Mouse (Mus musculus) intestine, embryonic 14.5 days (tissue): ENCODE results near the gene 4921504E06Rik. TPM values are rescaled to one million over a fixed set of nuclear protein-coding genes. Genes with fewer than 3 reads are reported as not detected.
A peak's percentile ranks its signal among the peaks of the same experiment; 100 is the strongest.

ENCODE experiments used
- ATAC-seq: fragments of 200-750 bp; cut with Nextera tagmentation; replicated peaks from 2 replicates; pipeline ENCODE4 v1.8.0; 2017; ENCODE audit warnings: low read depth, moderate number of reproducible peaks, moderate TSS enrichment, moderate library complexity; ENCODE audit not compliant: low FRiP score, low TSS enrichment
- DNase-seq: peaks from one replicate; pipeline ENCODE4 v3.0.0-alpha.2; 2018; ENCODE audit warnings: low spot score
- H3K27ac ChIP-seq: fragments of 300-500 bp; sonication (generic); 2 replicates; pipeline ENCODE4 v1.5.1; 2014; ENCODE audit warnings: low read depth, mild to moderate bottlenecking, control low read depth
- H3K27me3 ChIP-seq: fragments of 300-500 bp; sonication (generic); replicated peaks from 2 replicates; pipeline ENCODE4 v1.6.1; 2014; ENCODE audit warnings: low read length, control low read depth; ENCODE audit not compliant: control insufficient read depth, insufficient read depth
- H3K36me3 ChIP-seq: fragments of 300-500 bp; sonication (generic); 2 replicates; pipeline ENCODE4 v1.6.1; 2014; ENCODE audit warnings: low read length, control low read depth; ENCODE audit not compliant: control insufficient read depth, insufficient read depth
- H3K4me1 ChIP-seq: fragments of 300-500 bp; sonication (generic); replicated peaks from 2 replicates; pipeline ENCODE4 v1.6.1; 2014; ENCODE audit warnings: low read length, control low read depth, mixed read lengths; ENCODE audit not compliant: control insufficient read depth, insufficient read depth
- H3K4me2 ChIP-seq: fragments of 300-500 bp; sonication (generic); 2 replicates; pipeline ENCODE4 v1.6.1; 2014; ENCODE audit warnings: low read length
- H3K4me3 ChIP-seq: fragments of 300-500 bp; sonication (generic); 2 replicates; pipeline ENCODE4 v1.5.1; 2014; ENCODE audit warnings: low read depth, low read length, control low read depth, mixed read lengths
- H3K9ac ChIP-seq: fragments of 300-500 bp; sonication (generic); 2 replicates; pipeline ENCODE4 v1.6.1; 2014; ENCODE audit warnings: mild to moderate bottlenecking, low read length
- H3K9me3 ChIP-seq: fragments of 300-500 bp; sonication (generic); 2 replicates; pipeline ENCODE4 v1.6.1; 2016; ENCODE audit warnings: low read length, control low read depth; ENCODE audit not compliant: control insufficient read depth
- WGBS: fragments of 180-500 bp; shearing (Covaris S2); extraction: QIAGEN DNeasy Blood & Tissue Kit; methylation state at CpG from one replicate; pipeline ENCODE4 v1.1.7; 2014; 5-methylcytosine and 5-hydroxymethylcytosine counted together
- polyA plus RNA-seq: library from polyadenylated mRNA; unstranded; fragments of >200 nt; fragmentation: Nextera tagmentation; extraction: Ambion mirVana; gene quantifications from 2 replicates; pipeline ENCODE4 v1.2.1, GENCODE M21; 2014

Gene 4921504E06Rik
- polyA plus RNA-seq, 1 experiment from 2014 or later = not detected

DNA sequence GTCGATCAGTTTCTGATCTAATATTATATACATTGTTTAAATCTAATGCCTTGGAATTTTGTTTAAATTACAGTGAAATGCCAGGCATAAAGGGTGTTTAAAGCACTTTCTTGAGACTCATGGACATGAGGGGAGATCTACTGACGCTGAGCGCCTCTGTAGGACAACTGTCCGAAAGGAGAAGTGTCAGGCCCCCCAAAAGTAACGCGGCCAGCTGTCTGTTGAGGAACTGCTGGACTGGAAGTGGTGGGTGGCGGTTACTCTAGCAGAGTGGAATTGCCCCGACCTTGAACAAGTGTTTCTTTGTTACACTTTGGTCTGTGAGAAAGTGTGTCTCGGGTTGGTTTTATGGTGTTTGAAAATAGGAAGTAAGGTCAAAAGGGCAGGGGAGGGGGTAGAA lies 109.4 kb downstream of the 4921504E06Rik start:
- Histone ChIP-seq H3K4me1 (peaks cover 6% of the 10 kb centered on the region; the same call in 1 of the 2 replicates), H3K4me3 (no peak overlapping the region), H3K4me2 (no peak overlapping the region), H3K36me3 (no peaks in the 10 kb centered on the region), H3K9ac (no peak overlapping the region), H3K27ac (no peak overlapping the region), H3K9me3 (no peaks in the 10 kb centered on the region), H3K27me3 (peaks cover 85% of the 10 kb centered on the region)
- DNase-seq = no peak
- 1% methylated on average over 9 of the region's 9 CpGs for WGBS
- ATAC-seq = no peak

DNA sequence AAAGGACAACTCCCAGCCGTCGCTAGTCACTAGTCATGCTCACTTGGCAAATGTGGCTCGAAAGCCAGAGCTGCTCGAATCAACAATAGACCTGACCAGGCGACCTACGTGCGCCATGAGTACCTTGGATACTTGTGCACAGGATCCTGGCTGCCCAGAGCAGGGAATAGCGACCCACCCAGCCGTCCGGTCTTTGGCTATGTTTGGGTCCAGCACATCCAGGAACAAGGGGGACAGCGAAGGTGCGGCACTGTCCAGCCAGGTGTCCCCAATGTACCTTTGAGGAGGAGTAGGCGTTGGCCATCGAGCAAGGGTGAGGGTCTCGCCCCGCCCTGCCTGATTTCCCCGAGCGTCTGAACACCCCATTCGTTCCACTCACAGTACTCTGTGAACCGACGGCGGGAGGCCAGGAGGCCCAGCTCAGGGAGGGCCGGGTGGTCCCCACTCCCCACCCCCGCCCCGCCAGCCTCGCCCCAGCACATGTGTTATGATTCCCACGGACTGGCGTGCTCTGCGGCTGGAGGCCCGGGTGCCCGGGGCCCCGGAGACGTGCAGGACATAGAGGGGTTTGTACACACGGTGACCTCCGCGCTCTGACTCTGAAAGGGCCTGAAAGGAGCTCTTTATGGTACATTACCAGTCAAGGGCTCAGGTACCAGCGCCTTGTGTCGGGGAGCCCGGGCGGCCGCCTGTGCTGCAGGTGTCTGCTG lies 121.9 kb downstream of the 4921504E06Rik start:
- Histone ChIP-seq H3K36me3 (no peaks in the 10 kb centered on the region), H3K4me3 (no peak overlapping the region), H3K4me1 (no peaks in the 10 kb centered on the region), H3K27me3 (peaks cover 82% of the 10 kb centered on the region), H3K27ac (no peak overlapping the region), H3K9me3 (no peaks in the 10 kb centered on the region), H3K4me2 (no peak overlapping the region), H3K9ac (no peak overlapping the region)
- WGBS = 3% methylated on average over 40 of the region's 41 CpGs
- DNase-seq = no peak
- ATAC-seq = 0 out of 2 replicates have a peak, but pooled peaks have one; percentile 53

DNA sequence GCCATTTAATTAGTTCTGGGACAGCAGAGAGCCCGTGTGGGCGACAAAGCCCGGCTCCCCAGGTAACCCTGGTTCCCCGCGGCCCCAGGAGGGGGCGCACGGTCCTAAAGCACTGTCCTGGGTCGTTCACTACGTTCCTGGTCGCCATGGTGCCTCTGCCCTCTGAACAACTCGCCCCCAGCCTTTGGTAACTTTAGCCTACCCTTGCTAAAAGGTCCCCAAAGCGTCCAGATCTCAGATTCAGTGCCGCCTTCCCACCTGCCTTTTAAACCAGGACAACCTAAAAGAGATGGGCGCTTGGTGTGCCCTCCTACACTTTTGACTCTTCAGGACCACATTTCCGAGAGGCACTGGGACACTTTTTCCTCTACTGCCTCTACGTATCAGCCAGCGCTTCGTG lies 122.5 kb downstream of the 4921504E06Rik start:
- H3K27ac ChIP-seq = no peak overlapping the region
- peak overlapping the region; percentile 22; the same call in 1 of the 2 replicates for H3K4me2 ChIP-seq
- no peaks in the 10 kb centered on the region for H3K9me3 ChIP-seq
- H3K4me1 ChIP-seq = no peaks in the 10 kb centered on the region
- no peak overlapping the region for H3K4me3 ChIP-seq
- no peak for ATAC-seq
- no peaks in the 10 kb centered on the region for H3K36me3 ChIP-seq
- WGBS = under 1% methylated on average over 18 of the region's 18 CpGs
- H3K27me3 ChIP-seq = peaks cover 88% of the 10 kb centered on the region
- peak; percentile 63 for DNase-seq
- H3K9ac ChIP-seq = no peak overlapping the region

DNA sequence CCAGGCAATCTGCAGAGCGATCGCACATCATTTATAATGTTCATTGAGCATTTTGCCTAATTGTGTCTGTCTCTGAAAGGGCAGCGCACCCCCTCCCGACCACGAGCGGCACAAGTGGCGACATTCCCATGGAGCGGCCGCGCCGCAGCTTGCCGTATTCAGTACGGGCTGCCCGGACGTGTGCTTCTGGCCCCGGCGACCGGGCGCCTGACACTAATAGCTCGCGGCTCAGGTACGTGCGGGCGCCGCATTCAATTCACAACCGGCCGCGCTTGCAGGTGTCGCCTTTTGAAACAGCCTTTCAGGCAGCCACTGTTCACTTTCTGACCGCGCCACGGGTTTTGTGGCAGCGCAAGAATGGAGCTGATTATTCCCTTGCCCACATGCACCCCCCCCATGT lies 123.0 kb downstream of the 4921504E06Rik start:
- H3K4me2 ChIP-seq = peak overlapping the region; percentile 22
- ATAC-seq (no peak), DNase-seq (no peak)
- H3K27me3 ChIP-seq = peaks cover 83% of the 10 kb centered on the region
- H3K4me3 ChIP-seq = no peak overlapping the region
- no peaks in the 10 kb centered on the region for H3K4me1 ChIP-seq
- WGBS = under 1% methylated on average over 33 of the region's 33 CpGs
- H3K9ac ChIP-seq = no peak overlapping the region
- H3K36me3 ChIP-seq = no peaks in the 10 kb centered on the region
- H3K9me3 ChIP-seq = no peaks in the 10 kb centered on the region
- H3K27ac ChIP-seq = no peak overlapping the region

DNA sequence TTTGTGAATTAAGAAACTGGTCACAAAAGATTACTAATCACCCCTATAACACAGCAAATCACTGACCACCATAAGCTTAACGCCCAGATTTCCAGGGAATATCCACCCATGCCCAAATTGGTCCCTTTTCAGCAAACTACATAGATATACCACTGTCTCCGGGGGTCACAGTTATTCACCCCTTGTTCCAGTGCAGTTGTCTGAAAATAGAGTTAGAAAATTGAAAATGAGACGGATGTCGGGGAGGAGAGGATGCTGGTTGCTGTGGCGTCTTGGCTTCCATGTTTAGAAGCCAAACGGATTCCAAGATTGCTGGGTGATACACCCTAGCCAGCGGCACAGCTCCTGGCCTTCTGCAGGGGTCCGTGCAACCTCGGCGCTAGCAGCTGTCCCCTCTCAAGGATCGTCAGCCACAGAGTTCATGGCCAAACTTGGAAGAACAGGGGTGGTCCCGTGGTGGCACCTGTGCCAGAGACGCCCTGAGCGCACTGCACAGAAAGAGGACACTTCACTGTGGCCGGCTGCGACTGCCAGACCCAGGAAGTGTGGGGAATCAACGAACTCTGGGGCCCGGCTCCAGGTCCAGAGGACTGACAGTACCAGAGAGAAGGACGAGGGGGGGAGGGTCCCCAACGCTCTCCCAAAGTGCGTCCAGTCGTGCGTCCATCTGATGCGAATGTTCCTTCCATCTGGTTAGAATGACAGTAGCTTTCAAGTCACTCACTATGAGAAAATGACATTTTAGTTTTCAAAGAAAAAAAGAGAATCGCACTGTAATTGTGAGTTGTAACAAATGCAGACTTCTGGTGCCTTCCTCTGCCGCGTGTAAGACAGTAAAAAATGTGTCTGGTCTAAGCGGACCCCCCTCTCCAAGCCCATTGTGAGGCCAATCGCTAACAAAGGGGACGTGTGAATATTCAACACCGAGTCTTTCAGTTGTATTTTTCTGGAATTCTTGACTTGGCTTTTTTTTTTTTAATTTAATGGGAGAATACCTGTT lies 123.7 kb downstream of the 4921504E06Rik start:
- Histone ChIP-seq H3K4me2 (no peak overlapping the region), H3K4me1 (no peaks in the 10 kb centered on the region), H3K9me3 (no peaks in the 10 kb centered on the region), H3K4me3 (no peak overlapping the region), H3K27me3 (peaks cover 80% of the 10 kb centered on the region), H3K27ac (no peak overlapping the region), H3K36me3 (no peaks in the 10 kb centered on the region), H3K9ac (no peak overlapping the region)
- DNase-seq = peak; percentile 59
- ATAC-seq = no peak
- 4% methylated on average over 31 of the region's 31 CpGs for WGBS

DNA sequence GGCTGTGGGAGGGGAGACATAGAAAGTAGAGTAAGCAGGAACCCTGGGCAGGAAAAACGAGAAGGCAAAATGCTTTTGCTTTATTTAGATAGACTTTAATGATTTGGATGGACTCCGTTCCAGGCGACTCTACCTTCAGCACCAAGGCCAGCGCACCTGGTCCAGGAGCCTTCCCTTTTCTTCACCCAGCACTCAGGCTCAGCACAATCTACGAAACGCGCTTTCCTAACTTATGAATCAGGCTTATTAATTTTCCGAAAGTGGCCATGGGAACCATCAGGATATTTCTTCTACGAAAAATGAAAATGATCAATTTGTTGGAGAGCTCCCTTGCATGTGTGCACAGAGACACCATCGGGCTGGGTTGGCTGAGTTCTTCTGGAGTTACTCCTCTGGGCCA lies 124.7 kb downstream of the 4921504E06Rik start:
- H3K9ac ChIP-seq = no peak overlapping the region
- peak; percentile 88 for DNase-seq
- ATAC-seq = no peak
- no peaks in the 10 kb centered on the region for H3K36me3 ChIP-seq
- no peak overlapping the region for H3K4me2 ChIP-seq
- 3% methylated on average over 10 of the region's 10 CpGs for WGBS
- H3K4me1 ChIP-seq = no peaks in the 10 kb centered on the region
- no peak overlapping the region for H3K27ac ChIP-seq
- no peak overlapping the region for H3K4me3 ChIP-seq
- H3K27me3 ChIP-seq = peaks cover 78% of the 10 kb centered on the region
- no peaks in the 10 kb centered on the region for H3K9me3 ChIP-seq

DNA sequence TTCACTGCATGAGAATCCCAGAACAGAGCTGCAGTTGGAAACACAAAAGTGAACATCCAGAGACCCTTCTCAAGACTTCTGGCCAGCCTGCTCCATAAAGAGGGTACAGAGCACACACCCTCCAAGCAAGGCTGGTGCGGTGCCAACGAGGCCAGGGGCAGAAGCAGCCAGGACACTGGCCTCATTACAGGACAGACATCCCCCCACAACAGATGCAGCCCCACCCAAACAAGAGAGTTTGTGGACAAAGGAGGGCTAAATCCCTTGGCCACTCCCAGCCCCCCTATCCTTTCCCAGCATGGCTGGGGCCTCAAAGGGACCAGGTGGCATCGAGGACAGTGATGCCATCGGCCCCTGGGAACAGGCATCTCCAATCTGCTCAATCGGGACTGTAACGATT lies 130.6 kb downstream of the 4921504E06Rik start:
- Histone ChIP-seq H3K4me2 (no peak overlapping the region), H3K27me3 (peaks cover 30% of the 10 kb centered on the region), H3K4me3 (no peak overlapping the region), H3K9ac (no peak overlapping the region), H3K4me1 (no peaks in the 10 kb centered on the region), H3K9me3 (no peaks in the 10 kb centered on the region), H3K36me3 (no peaks in the 10 kb centered on the region), H3K27ac (no peak overlapping the region)
- ATAC-seq = no peak
- no peak for DNase-seq
- 89% methylated on average over 6 of the region's 6 CpGs for WGBS

DNA sequence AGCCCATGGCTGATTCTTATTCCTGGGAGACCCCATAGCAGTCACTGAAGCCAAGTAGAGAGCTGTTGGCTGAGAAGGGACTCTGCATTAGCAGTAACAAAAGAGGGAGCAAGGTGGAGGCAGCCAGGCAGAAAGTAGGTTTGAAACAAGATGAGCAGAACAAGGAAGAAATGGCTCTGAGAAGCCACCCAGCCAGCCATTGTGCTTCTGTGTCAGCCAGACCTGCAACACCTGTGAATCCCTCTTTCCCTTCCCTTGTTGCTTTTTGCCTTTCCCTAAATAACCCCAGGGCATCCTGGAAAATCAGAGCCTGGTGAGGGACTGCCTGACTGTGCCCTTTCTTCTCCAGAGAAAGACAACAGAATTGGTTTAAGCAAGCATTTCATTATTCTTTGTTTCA lies 131.5 kb downstream of the 4921504E06Rik start:
- Histone ChIP-seq H3K27ac (no peak overlapping the region), H3K9me3 (no peaks in the 10 kb centered on the region), H3K36me3 (no peaks in the 10 kb centered on the region), H3K4me2 (no peak overlapping the region), H3K9ac (no peak overlapping the region), H3K27me3 (peaks cover 24% of the 10 kb centered on the region), H3K4me1 (no peaks in the 10 kb centered on the region), H3K4me3 (no peak overlapping the region)
- ATAC-seq (no peak), DNase-seq (no peak)
